Mouse (Mus musculus): ENCODE results near the gene Ndufaf7.

DNA sequence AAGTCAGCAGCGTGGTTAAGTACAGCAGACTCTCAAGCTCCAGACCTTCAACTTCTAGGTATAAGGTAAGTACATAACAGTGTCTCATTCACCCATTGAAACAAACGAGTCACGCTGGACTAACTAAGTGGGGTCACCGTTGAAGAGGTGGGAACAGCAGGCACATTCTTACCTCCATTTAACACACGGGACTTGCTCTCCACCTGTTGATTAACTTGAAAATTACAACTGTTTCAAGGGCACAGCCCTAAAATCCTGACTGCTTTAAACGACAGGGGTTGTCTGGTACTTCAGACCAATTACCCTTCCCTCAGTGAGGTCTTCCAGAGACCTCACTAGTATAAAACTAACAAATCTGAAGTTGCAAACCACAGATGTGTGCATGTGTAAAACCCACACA, 22.5 kb downstream of the Ndufaf7 start:
- TF ChIP-seq CTCF (IDR thresholded peaks at IDR 0.05) (no peak), EP300 (IDR thresholded peaks at IDR 0.05; ENCODE audit: insufficient read depth, low read depth, low read length) (no peak), POLR2A (IDR thresholded peaks at IDR 0.05; ENCODE audit: insufficient read depth, low read depth, low read length) (no peak)

Data from heart, adult 2 months (tissue).